Mouse (Mus musculus): ENCODE measurements at regions not wholly inside any gene's neighbourhood (a gene's known extent, or its start where the extent isn't known, plus 50 kb on each side); places are given as distances from the start of the nearest gene placed in this dataset.

DNA sequence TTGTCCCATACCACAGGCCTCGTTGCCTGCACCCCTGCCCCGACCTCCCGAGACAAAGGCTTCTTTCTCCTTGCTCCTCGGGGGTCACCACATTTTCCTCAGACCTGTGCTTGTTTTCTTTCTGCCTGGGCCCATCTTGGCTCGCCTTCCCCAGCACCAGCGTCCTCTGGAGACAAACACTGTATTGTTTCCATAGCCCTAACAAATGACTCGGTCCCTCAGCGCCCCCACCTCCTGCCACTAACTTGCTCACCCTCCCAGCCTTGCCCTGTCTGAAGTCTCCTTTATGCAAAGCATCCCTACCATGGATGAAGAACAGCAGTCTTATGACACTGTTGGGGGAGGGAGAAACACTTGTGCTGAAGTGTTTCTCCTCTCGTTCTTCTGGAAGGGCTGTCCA is 402.1 kb downstream of the Sox9 start:
- DNase-seq: no peak

DNA sequence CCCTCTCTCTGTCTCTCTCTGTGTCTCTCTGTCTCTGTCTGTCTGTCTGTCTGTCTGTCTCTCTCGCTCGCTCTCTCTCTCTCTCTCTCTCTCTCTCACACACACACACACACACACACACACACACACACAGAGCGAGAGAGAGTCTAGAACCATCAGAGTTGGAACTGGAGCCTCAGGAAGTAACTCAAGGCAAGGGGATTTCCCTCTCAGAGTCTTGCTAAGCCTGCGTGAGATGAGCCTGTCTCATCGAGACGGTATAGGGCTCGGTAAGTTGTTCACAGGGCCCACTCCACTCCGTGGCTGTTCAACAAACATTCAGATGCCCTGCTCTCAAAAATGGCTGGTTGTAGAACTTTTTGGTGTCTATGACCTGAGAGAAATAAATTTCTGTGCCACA is 405.4 kb downstream of the Sox9 start:
- no peak for DNase-seq

DNA sequence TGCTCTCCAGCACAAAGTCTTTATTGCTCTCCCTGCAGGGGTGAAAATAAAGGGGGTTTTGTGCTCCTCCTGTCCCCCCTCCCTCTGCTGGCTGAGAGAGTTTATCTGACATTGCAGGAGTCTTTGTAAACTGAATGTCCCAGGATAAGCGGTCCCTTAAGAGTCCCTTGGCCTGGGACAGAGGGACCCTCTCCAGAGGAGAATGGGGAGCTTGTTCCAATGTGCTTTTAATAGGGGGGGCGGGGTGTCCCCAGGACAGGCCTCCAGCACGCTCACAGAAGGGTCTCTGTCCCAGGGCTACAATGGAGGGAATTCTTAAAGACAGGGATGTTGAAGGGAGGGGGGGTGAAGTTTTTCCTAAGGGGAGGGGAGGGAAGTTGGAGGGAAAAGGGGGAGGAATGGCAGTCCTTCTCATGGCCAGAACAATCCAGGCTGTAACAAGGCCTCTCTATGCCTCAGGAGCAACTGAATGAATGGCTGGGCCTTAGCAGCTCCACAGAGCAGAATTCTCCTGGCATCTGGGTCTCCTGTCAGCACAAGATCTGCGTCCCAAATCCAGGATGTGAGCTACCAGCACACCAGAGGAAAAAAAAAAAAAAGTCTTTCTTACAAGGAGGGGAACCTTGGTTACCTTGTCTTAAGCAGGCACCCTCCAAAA is 406.4 kb downstream of the Sox9 start:
- no peak for DNase-seq

DNA sequence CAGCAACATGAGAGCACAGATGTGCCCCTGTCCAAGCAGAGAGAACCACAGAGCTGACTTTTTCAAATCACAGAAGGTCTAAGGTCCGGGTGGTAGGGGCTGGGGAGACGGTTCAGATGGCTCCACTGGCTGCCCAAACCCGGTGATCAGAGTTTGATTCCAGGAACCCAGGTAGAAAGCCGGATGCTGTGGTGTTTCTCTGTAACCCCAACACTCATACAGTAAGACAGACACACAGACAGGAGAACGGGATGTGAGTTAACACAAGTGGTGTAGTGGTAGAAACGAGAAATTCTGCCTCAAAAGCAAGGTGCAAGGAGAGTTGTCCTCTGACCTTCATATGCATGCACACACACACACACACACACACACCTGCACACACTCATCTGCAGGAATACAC is 408.0 kb downstream of the Sox9 start:
- DNase-seq: no peak

DNA sequence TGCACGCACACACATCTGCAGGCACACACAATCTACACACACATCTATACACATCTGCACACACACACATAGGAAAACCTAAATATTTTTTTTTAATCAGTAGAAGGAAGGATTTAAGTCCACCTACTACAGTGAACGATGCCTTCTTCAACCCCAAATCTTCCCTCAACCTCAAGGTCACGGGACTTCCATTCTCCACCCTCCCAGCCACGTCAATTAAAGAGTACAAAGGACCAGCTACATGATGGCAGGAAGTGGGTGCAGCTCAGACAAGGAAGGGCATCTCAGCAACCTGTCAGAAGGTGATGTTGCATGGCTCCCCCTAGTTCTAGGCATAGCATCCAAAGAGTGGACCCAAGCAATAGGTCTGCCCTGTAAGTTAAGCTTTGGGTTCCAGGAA is 408.5 kb downstream of the Sox9 start:
- no peak for DNase-seq

DNA sequence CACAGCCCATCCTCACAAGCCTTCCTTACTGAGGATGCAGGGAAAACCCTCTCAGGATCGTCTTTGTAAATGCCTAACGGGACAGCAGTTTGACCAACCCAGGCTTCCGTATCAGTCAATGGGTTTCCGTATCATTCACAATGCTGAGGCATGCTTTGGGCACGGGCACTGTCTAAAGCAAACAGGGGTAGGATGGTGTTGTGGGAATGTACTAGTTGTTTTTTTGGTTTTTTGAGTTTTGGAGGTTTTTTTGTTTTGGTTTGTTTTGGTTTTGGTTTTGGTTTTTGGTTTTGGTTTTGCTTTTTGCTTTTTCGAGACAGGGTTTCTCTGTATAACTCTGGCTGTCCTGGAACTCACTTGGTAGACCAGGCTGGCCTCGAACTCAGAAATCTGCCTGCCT is 409.0 kb downstream of the Sox9 start:
- DNase-seq: no peak

DNA sequence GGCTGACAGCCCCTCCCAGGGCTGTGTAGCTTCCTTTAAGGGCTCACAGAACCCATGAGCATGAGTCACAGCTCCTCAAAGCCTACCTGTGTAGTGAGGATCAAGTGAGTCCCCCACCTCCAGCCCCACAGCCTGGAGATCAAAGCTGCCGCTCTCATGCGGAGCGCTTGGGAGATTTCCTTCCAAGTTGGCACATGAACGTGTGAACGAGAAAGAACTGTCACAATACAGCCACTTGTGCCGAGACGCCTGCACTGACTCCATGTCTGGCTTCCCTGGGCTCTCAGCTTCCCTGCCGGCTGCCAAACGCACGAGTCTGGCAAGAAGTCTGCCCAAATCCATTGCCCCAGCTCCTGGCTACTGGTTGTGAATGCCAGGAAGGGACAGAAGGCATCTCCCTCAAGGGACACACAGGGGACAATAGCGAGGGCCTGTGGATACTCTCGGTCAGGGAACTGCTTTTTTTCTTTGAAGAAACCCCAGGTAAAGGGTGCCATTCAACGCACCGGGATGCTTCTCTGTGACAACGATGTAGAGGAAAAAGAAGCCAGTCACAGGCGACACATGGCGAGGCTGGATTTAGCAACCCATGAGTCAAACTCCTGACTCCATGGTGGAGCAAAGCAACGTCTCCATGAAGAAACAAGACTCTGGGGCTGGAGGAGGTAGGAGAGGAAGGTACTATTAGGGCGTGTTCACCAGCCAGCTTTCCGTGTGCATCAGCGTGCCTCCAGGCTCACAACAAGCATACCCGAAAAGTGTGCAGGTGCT is 410.2 kb downstream of the Sox9 start:
- DNase-seq: peak; percentile 78 to 91

DNA sequence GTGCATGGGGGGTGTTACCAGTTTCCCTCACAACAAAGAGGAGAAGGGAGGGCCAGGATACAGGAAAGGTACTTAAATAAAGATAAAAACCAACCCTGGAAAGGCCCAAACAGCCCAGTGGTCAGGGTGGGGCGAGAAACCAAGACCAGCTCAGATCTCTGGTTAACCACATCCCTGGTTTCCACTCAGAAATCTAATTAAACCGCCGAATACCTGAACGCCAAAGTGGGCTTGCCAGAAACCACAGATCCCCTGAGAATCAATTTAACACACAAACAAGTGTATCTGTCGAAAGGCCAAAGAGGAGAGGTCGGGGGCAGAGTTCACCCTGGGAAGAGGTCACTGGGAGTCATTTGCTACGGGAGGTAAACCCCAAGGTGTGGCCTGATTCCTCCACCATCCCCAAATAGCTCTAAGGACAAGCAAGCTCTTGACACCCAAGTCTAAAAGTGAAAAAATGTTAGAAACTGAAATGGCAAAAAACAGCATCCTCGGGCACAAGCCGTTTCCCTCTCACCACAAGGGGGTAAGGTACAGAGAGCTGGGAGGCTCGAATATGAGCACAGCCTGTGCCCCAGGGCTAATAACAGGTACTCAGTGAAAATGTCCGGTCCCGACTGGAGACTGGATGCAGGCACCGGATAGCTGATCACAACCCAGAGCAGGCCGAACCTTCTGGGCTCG is 412.3 kb downstream of the Sox9 start:
- peak in 1 of 2 experiments; percentile 3 for DNase-seq
